Mouse (Mus musculus): ENCODE data around the gene Alkbh1. TPM values are rescaled to one million over a fixed set of nuclear protein-coding genes. Genes with fewer than 3 reads are reported as not detected.

Gene Alkbh1
- total and polyA plus RNA-seq, 3 experiments = 41.4 to 48.9 TPM; not detected in 1

- Histone ChIP-seq H3K27ac (ENCODE audit: control insufficient read depth, low read depth, low read length) (no peak overlapping the region), H3K36me3 (ENCODE audit: control insufficient read depth in 1 of 2, insufficient read depth in 2 of 2, low read length in 2 of 2) (peaks cover 22 to 47% of the 10 kb centered on the region in 2 experiments)
Measured at GRCm38 (mm10) chr12:87464678-87465297, 21.0 kb upstream of the Alkbh1 start.

GRCm38 (mm10) chr12:87449456-87449855 lies 5.6 kb upstream of the Alkbh1 start:
- Histone ChIP-seq H3K36me3 (ENCODE audit: control insufficient read depth in 1 of 2, insufficient read depth in 2 of 2, low read length in 2 of 2) (peaks cover 17 to 34% of the 10 kb centered on the region in 2 experiments), H3K4me1 (ENCODE audit: control insufficient read depth in 1 of 2, insufficient read depth in 2 of 2, low read length in 2 of 2) (0 out of 4 replicates have a peak, but pooled peaks cover 0 to 4% of the 10 kb centered on the region in 2 experiments), H3K4me3 (ENCODE audit: control insufficient read depth in 1 of 2, insufficient read depth in 1 of 2, low read depth in 2 of 2, low read length in 2 of 2) (no peak overlapping the region), H3K79me2 (ENCODE audit: control insufficient read depth, insufficient read depth, low read length, poor library complexity) (peaks cover 25% of the 10 kb centered on the region), H3K9me3 (replicated peaks; ENCODE audit: insufficient read depth, low read length) (no peaks in the 10 kb centered on the region), H3K27ac (ENCODE audit: control insufficient read depth, low read depth, low read length) (no peak overlapping the region), H3K9ac (ENCODE audit: control insufficient read depth, low read depth, low read length, poor library complexity, severe bottlenecking) (no peak overlapping the region), H3K27me3 (ENCODE audit: control insufficient read depth in 1 of 2, insufficient read depth in 2 of 2, low read length in 2 of 2) (no peaks in the 10 kb centered on the region)
- TF ChIP-seq UBTF (IDR thresholded peaks at IDR 0.05; ENCODE audit: borderline replicate concordance, insufficient read depth, low read depth, low read length) (no peak), EP300 (IDR thresholded peaks at IDR 0.05; ENCODE audit: low read depth in 1 of 2, low read length in 2 of 2) (no peak), GATA1 (IDR thresholded peaks at IDR 0.05; ENCODE audit: low read depth, low read length) (peak; percentile 54)
- DNase-seq (ENCODE audit: low read depth, low spot score) = no peak

More at GRCm38 (mm10) chr12:87464678-87465297, 21.0 kb upstream of the Alkbh1 start:
- Histone ChIP-seq H3K9me3 (replicated peaks; ENCODE audit: insufficient read depth, low read length) (no peaks in the 10 kb centered on the region), H3K79me2 (ENCODE audit: control insufficient read depth, insufficient read depth, low read length, poor library complexity) (peaks cover 19% of the 10 kb centered on the region), H3K27me3 (ENCODE audit: control insufficient read depth in 1 of 2, insufficient read depth in 2 of 2, low read length in 2 of 2) (no peaks in the 10 kb centered on the region), H3K4me3 (ENCODE audit: control insufficient read depth in 1 of 2, insufficient read depth in 1 of 2, low read depth in 2 of 2, low read length in 2 of 2) (no peak overlapping the region), H3K4me1 (ENCODE audit: control insufficient read depth in 1 of 2, insufficient read depth in 2 of 2, low read length in 2 of 2) (peaks cover 0 to 3% of the 10 kb centered on the region in 2 experiments; a peak in 3 of 4 replicates), H3K9ac (ENCODE audit: control insufficient read depth, low read depth, low read length, poor library complexity, severe bottlenecking) (no peak overlapping the region)
- peak; percentile 48 for DNase-seq (ENCODE audit: low read depth, low spot score)
- TF ChIP-seq UBTF (IDR thresholded peaks at IDR 0.05; ENCODE audit: borderline replicate concordance, insufficient read depth, low read depth, low read length) (no peak), MYC (IDR thresholded peaks at IDR 0.05; ENCODE audit: low read depth, low read length) (no peak), GATA1 (IDR thresholded peaks at IDR 0.05; ENCODE audit: low read depth, low read length) (0 out of 2 replicates have a peak, but pooled peaks have one; percentile 22)

- H3K27me3 ChIP-seq (ENCODE audit: control insufficient read depth in 1 of 2, insufficient read depth in 2 of 2, low read length in 2 of 2) = no peaks in the 10 kb centered on the region
- peak overlapping the region; percentile 90 for H3K4me3 ChIP-seq (ENCODE audit: control insufficient read depth in 1 of 2, insufficient read depth in 1 of 2, low read depth in 2 of 2, low read length in 2 of 2)
- peaks cover 37 to 40% of the 10 kb centered on the region in 2 experiments for H3K36me3 ChIP-seq (ENCODE audit: control insufficient read depth in 1 of 2, insufficient read depth in 2 of 2, low read length in 2 of 2)
- peaks cover 0 to 10% of the 10 kb centered on the region in 2 experiments; a peak in 1 of 4 replicates for H3K4me1 ChIP-seq (ENCODE audit: control insufficient read depth in 1 of 2, insufficient read depth in 2 of 2, low read length in 2 of 2)
- TF ChIP-seq CHD1 (IDR thresholded peaks at IDR 0.05; ENCODE audit: low read depth, low read length) (0 out of 2 replicates have a peak, but pooled peaks have one; percentile 46), CTCF (IDR thresholded peaks at IDR 0.05 in 2 of 3, conservative IDR thresholded peaks at IDR 0.05 in 1 of 3; ENCODE audit: control insufficient read depth in 1 of 3, insufficient read depth in 1 of 3, low read depth in 2 of 3, low read length in 3 of 3, poor library complexity in 1 of 3, severe bottlenecking in 1 of 3) (no peak)
- peak; percentile 67 for DNase-seq (ENCODE audit: low read depth, low spot score)
- peak overlapping the region; percentile 64 for H3K27ac ChIP-seq (ENCODE audit: control insufficient read depth, low read depth, low read length)
- peak overlapping the region; percentile 97 for H3K9ac ChIP-seq (ENCODE audit: control insufficient read depth, low read depth, low read length, poor library complexity, severe bottlenecking)
- H3K79me2 ChIP-seq (ENCODE audit: control insufficient read depth, insufficient read depth, low read length, poor library complexity) = peaks cover 67% of the 10 kb centered on the region
- no peaks in the 10 kb centered on the region for H3K9me3 ChIP-seq (replicated peaks; ENCODE audit: insufficient read depth, low read length)
Measured at GRCm38 (mm10) chr12:87444211-87444610, 394 bp upstream of the Alkbh1 start.
